Mouse (Mus musculus): ENCODE results near the gene Aplp1.
A peak's percentile ranks its signal among the peaks of the same experiment; 100 is the strongest.
"Not testable (repeated sequence)": the region's sequence is repeated elsewhere in the genome, so short reads cannot be mapped to it uniquely, and the experiment has no call there.

The Aplp1 gene

DNA sequence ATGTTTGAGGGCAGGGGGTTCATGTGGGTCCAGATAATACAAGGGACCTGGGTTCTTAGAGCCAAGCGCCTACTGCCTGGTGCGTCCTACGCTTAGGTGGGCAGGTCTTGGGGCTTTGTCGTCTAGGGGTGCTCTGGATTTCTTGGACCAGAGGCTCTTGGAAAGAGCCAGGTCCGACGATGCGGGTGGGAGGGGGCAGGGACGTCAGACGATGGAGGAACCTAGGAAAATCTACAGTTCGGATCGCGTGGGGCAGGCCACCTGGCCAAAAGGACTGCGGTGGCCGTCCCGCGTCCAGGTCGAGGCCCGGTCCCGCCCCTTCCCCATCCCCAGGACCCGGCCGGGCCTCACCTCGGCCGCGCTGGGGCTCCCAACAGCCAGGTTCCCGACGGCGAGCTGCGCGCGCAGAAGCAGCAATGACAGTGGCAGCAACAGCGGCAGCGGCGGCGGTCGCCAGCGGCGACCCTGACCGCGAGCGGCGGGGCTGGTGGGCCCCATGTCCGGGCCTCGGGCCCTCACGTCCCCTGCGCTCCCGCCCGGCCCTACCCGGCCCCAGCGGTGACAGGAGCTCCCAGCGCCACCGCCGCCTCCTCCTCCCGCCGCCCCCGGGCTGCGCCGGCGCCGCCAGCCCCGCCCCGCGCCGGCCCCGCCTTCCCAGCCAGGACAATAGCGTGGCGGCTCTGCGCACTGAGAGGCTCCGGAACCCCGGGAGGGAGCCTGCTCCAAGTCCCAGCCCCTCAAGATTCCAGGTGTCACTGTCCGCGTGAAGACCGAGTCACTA is at the start of gene Aplp1:
TSS of gene Aplp1 (minus strand) at position 565 of the 781 bp plus-strand sequence.
- DNase-seq (ENCODE audit: low read depth, low spot score): peak; percentile 36
- Histone ChIP-seq H3K36me3 (ENCODE audit: control insufficient read depth, insufficient read depth, low read length, poor library complexity, severe bottlenecking) (no peaks in the 10 kb centered on the region), H3K27me3 (ENCODE audit: control insufficient read depth, insufficient read depth, low read length, poor library complexity, severe bottlenecking) (0 out of 2 replicates have a peak, but pooled peaks cover 3% of the 10 kb centered on the region)

DNA sequence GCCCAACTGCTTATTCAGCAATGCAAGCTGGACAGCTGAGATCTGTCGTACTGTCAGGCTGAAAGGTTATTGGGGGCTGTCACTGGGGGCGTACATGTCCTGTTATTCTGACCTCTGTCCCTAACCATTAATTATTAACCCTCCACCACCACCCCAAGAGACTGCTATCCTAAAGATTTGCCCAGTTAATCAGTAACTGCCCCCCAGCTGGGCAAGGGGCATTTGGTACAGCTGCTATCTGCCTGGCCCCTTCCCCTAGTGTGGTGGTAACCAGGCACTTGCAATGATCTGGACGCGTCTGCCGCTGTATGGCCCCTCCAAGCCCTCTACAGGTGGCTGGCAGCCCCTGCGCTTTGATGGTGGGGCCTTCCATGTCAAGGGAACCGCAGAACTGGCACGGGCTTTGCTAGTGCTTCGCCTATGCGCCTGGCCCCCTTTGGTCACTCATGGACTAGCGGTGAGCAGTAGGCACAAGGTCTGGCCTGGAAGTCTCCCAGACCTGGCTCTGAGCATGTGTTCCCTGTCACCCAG is 48.1 kb upstream of the Aplp1 start, which contains the start of gene Prodh2:
TSS of gene Prodh2 (plus strand) at position 222 of the 531 bp plus-strand sequence.
- no peaks in the 10 kb centered on the region for H3K36me3 ChIP-seq (ENCODE audit: control insufficient read depth, insufficient read depth, low read length, poor library complexity, severe bottlenecking)
- DNase-seq (ENCODE audit: low read depth, low spot score): no peak
- no peaks in the 10 kb centered on the region for H3K27me3 ChIP-seq (ENCODE audit: control insufficient read depth, insufficient read depth, low read length, poor library complexity, severe bottlenecking)

DNA sequence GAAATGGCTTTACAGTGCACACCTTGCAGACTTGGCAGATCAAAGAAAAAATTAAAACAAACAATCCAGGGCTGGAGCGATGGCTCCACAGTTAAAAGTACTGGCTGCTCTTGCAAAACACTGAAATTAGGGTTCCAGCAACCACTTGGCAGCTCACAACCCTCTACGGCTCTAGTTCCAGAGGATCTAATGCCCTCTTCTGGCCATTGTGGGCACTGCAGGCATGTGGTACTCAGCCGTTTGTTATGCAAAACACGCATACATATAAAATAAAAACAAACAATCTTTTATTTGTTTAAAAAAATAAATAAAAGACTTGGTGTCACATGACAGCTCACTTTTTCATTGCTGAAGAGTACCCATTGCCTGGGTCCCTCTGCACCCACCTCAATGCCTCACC is 47.4 kb upstream of the Aplp1 start:
- DNase-seq (ENCODE audit: low read depth, low spot score): peak; percentile 85
- Histone ChIP-seq H3K27me3 (ENCODE audit: control insufficient read depth, insufficient read depth, low read length, poor library complexity, severe bottlenecking) (no peaks in the 10 kb centered on the region), H3K36me3 (ENCODE audit: control insufficient read depth, insufficient read depth, low read length, poor library complexity, severe bottlenecking) (no peaks in the 10 kb centered on the region)

DNA sequence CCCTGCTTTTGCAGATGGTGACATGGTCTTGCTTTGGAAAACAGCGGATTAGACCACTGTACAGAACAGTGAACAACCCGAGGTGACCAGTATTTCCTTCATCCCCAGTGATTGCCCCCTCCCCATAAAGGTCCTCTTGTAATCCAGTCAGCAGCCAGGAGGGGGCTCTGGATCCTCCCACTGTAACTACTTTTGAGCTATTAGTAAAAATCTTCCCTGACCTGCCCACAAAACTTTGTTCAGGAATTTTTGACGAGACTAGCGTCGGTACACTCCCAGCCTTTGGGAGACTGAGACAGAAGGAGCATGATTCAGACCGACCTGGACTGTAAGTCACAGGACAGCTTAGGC is 45.6 kb upstream of the Aplp1 start:
- H3K27me3 ChIP-seq (ENCODE audit: control insufficient read depth, insufficient read depth, low read length, poor library complexity, severe bottlenecking): no peaks in the 10 kb centered on the region
- no peak for DNase-seq (ENCODE audit: low read depth, low spot score)
- no peaks in the 10 kb centered on the region for H3K36me3 ChIP-seq (ENCODE audit: control insufficient read depth, insufficient read depth, low read length, poor library complexity, severe bottlenecking)

DNA sequence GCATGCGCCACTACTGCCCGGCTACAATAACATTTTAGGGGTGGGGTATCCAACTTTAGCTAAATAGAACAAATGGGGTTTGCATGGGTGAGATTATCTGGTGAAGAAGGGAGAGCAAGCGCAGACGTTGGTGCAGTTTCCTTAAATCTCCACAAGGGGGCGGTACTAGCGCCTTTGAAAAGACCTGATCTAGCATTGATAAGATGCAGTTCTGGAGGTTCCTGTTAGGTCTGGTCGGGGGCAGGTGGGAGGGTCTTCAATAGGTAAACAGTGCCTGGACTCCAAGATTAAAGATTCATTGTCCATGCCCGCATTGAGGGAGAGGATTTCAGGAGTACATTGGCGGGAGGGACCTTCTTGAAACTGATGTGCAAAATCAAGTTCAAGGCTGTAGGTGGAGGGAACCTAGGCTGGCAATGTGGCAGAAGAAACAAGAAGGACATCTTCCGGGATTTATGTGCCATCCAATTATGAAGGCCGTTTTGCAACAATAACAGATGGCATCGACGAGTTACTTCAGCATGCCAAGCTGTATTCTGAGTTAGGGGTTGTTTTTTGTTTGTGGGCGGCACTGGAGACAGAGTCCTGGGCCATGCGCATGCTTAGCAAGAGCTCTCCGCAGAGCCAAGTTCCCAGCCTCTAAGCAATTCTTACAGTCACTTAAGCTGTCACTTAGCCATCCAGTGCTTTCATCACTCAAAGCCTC is 45.1 kb upstream of the Aplp1 start:
- DNase-seq (ENCODE audit: low read depth, low spot score): peak; percentile 72
- Histone ChIP-seq H3K36me3 (ENCODE audit: control insufficient read depth, insufficient read depth, low read length, poor library complexity, severe bottlenecking) (no peaks in the 10 kb centered on the region), H3K27me3 (ENCODE audit: control insufficient read depth, insufficient read depth, low read length, poor library complexity, severe bottlenecking) (no peaks in the 10 kb centered on the region)

DNA sequence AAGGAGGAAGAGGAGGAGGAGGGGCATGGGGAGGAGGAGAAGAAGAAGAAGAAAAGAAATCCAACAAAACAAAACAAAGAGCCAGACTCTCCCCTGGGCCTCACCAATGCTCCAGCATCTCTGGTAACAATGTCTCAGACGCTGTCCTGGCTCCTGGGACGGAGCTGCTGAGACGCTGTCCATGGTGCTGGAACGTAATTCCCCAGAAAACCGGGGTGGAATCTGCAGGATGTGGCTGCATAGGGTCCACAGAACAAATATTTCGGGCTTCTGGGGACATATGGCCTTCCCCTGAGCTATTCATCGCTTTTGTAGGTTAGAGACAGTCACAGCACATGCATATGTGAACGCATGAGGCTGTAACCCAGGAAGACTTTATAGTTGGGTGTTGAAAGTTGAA is 38.9 kb upstream of the Aplp1 start:
- DNase-seq (ENCODE audit: low read depth, low spot score): peak; percentile 19
- Histone ChIP-seq H3K36me3 (ENCODE audit: control insufficient read depth, insufficient read depth, low read length, poor library complexity, severe bottlenecking) (no peaks in the 10 kb centered on the region), H3K27me3 (ENCODE audit: control insufficient read depth, insufficient read depth, low read length, poor library complexity, severe bottlenecking) (no peaks in the 10 kb centered on the region)

DNA sequence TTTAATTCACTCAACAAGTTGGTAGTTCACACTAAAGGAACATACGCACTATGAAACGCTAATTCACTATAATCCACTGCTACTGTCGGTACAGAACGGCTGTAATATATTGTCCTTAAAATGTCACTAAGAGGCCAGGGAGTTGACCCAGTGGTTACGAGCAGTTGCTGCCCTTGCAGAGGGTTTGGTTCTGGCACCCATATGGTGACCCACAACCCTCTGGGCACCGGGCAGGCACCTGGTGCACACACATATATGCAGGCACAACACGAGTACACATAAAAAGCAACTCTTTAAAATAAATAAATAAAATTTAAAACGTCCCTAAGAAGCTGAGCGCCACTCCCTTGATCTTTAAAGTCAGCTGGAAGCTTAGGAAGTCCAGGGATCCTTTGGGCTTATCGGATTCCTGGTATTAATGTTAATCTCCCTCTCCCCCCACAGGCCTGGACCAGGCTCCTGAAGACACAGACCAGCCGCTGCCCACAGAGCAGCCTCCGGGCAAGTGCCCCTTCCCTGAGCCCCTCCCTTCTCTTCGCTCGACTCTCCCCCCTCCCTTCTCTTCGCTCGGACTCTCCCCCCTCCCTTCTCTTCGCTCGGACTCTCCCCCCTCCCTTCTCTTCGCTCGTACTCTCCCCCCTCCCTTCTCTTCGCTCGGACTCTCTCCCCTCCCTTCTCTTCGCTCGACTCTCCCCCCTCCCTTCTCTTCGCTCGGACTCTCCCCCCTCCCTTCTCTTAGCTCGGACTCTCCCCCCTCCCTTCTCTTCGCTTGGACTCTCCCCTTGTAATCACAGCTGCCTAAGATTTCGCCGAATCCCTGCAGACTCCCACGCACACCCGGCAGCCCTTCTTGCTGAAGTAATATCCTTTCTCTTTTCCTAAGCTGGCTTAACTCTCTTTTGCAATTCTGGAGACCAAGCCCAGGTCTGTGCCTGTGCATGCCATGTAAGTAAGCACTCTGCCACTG is 32.4 kb upstream of the Aplp1 start:
- no peak for DNase-seq (ENCODE audit: low read depth, low spot score)
- peaks cover 2% of the 10 kb centered on the region; the same call in 1 of the 2 replicates for H3K27me3 ChIP-seq (ENCODE audit: control insufficient read depth, insufficient read depth, low read length, poor library complexity, severe bottlenecking)

DNA sequence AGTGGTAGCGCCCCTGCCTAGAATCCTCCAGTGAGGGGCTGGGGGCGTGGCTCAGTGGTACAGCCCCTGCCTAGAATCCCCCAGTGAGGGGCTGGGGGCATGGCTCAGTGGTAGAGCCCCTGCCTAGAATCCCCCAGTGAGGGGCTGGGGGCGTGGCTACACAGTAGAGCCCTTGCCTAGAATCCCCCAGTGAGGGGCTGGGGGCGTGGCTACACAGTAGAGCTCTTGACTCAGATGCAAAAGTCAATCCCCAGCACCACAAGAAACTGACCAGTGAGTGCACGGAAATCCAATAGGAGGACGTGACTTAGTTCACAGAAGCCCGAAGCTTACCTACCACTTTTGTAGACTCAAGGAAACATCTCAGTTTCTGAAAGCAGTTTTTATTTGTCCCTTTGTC is 30.8 kb upstream of the Aplp1 start:
- H3K27me3 ChIP-seq (ENCODE audit: control insufficient read depth, insufficient read depth, low read length, poor library complexity, severe bottlenecking); H3K36me3 ChIP-seq (ENCODE audit: control insufficient read depth, insufficient read depth, low read length, poor library complexity, severe bottlenecking); DNase-seq (ENCODE audit: low read depth, low spot score): not testable (repeated sequence)

More for the DNA sequence above, 32.4 kb upstream of the Aplp1 start:
- H3K36me3 ChIP-seq (ENCODE audit: control insufficient read depth, insufficient read depth, low read length, poor library complexity, severe bottlenecking): no peaks in the 10 kb centered on the region

DNA sequence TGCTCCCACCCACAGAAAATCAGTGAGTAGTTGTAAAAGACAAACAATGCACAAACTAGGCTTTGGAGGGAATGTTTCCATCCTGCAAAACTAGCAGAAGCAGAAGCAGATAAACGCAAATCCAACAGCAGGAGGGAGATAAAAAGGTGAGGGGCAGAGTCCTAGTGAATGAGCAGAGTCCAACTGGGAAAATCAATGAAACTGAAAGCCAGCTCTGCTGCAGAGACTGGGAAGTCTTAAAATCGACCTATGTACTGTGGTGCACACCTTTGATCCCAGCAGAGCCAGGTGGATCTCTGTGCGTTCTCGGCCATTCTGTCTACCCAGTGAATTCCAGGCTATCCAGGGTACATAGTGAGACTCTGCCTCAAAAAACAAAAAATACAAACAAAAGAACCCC is 29.7 kb upstream of the Aplp1 start:
- DNase-seq (ENCODE audit: low read depth, low spot score): no peak
- peaks cover 2% of the 10 kb centered on the region; the same call in 1 of the 2 replicates for H3K27me3 ChIP-seq (ENCODE audit: control insufficient read depth, insufficient read depth, low read length, poor library complexity, severe bottlenecking)
- H3K36me3 ChIP-seq (ENCODE audit: control insufficient read depth, insufficient read depth, low read length, poor library complexity, severe bottlenecking): no peaks in the 10 kb centered on the region

DNA sequence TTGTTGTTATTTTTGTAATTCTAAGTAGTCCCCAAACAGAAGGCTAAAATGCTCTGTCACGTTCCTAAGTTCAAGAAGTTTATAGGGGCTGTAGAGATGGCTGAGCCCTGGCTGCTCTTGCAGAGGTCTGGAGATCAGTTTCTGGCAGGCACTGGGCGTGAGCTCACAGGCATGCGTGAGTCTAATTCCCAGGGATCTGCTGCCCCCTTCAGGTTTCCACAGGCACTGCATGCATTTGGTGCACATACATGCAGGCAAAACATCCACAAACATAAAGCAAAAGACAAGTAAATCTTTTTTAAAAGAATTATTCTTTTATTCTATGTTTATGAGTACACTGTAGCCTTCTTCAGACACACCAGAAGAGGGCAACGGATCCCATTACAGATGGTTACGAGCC is 27.1 kb upstream of the Aplp1 start:
- Histone ChIP-seq H3K27me3 (ENCODE audit: control insufficient read depth, insufficient read depth, low read length, poor library complexity, severe bottlenecking) (no peaks in the 10 kb centered on the region), H3K36me3 (ENCODE audit: control insufficient read depth, insufficient read depth, low read length, poor library complexity, severe bottlenecking) (no peaks in the 10 kb centered on the region)
- DNase-seq (ENCODE audit: low read depth, low spot score): peak; percentile 63

DNA sequence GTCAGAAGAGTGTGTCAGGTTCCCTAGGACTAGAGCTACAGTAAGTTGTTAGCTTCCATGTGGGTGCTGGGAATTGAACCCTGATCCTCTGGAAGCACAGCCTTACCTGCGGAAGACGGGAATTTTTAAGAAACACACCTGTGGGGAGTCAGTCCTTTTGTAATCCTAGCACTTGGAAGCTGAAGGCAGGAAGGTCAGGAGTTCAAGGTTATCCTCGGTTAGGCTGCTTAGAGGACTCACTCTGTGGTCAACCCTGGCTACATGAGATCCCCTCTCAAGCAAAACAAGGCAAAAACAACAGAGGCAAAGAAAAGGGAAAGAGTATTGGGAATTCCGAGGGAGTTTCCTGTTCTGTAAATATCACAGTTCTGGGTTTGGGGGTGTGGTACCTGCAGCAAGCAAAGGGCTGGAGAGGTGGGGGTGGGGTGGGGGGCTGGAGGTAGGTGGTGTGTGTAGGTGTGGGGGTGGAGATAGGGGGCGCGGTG is 19.5 kb upstream of the Aplp1 start:
- Histone ChIP-seq H3K36me3 (ENCODE audit: control insufficient read depth, insufficient read depth, low read length, poor library complexity, severe bottlenecking) (no peaks in the 10 kb centered on the region), H3K27me3 (ENCODE audit: control insufficient read depth, insufficient read depth, low read length, poor library complexity, severe bottlenecking) (no peaks in the 10 kb centered on the region; the same call in none of the 2 replicates)
- no peak for DNase-seq (ENCODE audit: low read depth, low spot score)

DNA sequence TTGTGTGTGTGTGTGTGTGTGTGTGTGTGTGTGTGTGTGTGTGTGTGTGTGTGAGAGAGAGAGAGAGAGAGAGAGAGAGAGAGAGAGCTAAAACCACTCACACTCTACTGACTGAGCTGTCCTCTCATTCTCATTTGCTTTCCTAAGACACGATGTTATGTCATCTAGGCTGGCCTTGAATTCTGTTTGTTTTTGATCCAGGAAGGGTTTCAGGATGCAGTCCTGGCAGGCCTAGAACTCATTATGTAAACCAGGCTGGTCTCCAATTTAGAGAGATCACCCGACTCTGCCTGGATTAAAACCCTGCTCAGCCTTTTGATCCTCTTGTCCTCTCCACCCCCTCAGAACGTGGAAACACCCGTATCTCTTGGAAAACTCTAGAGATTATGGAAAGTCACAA is 18.7 kb upstream of the Aplp1 start:
- no peak for DNase-seq (ENCODE audit: low read depth, low spot score)
- H3K27me3 ChIP-seq (ENCODE audit: control insufficient read depth, insufficient read depth, low read length, poor library complexity, severe bottlenecking): no peaks in the 10 kb centered on the region; the same call in none of the 2 replicates
- H3K36me3 ChIP-seq (ENCODE audit: control insufficient read depth, insufficient read depth, low read length, poor library complexity, severe bottlenecking): no peaks in the 10 kb centered on the region

DNA sequence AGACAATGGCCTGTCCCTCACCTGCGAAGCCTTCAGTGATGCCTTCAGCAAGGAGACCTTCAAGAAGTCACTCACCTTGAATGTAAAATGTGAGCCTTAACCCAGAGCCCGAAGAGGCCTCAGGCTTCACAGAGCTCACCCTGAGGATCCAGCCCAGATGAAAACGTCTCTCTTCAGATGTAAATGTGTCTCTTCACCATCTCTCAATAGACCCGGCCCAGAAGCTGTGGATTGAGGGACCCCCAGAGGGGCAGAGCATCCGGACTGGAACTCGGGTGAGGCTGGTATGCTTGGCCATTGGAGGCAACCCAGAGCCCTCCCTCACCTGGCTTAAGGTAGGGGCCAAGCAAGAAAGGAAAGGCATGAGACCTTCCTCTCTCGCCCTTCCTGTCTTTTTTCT is 18.2 kb upstream of the Aplp1 start:
- Histone ChIP-seq H3K36me3 (ENCODE audit: control insufficient read depth, insufficient read depth, low read length, poor library complexity, severe bottlenecking) (no peaks in the 10 kb centered on the region), H3K27me3 (ENCODE audit: control insufficient read depth, insufficient read depth, low read length, poor library complexity, severe bottlenecking) (no peaks in the 10 kb centered on the region; the same call in none of the 2 replicates)
- DNase-seq (ENCODE audit: low read depth, low spot score): no peak

DNA sequence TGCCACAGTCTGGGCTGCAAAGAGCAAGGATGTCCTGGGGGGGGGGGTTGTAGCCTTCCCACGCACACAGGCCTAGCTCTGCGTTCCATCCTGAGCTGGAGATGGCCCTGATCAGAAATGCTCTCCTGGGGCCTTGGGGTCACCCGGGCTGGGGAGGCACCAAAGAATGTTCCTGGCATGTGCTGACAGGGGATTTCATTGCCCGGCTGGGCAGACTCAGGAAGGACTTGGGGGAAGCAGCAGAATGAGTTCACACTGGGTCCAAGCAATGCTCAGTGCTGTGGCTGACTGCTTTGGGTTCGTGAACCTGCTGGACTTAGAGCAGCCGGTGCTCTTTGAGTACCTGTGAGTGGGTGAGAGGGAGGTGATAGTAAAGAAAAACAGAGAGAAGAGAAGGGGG is 14.1 kb upstream of the Aplp1 start:
- H3K27me3 ChIP-seq (ENCODE audit: control insufficient read depth, insufficient read depth, low read length, poor library complexity, severe bottlenecking): no peaks in the 10 kb centered on the region; the same call in 1 of the 2 replicates
- H3K36me3 ChIP-seq (ENCODE audit: control insufficient read depth, insufficient read depth, low read length, poor library complexity, severe bottlenecking): no peaks in the 10 kb centered on the region
- no peak for DNase-seq (ENCODE audit: low read depth, low spot score)

Measured in splenic B cell, adult 2 months (primary cell).